Mouse (Mus musculus): ENCODE data around the gene Thap3.
A peak's percentile ranks its signal among the peaks of the same experiment; 100 is the strongest.

Thap3 gene

GRCm38 (mm10) chr4:152009076-152010051 is 20.6 kb upstream of the Thap3 start:
- peak; percentile 75 for DNase-seq (ENCODE audit: low read depth)

DNA sequence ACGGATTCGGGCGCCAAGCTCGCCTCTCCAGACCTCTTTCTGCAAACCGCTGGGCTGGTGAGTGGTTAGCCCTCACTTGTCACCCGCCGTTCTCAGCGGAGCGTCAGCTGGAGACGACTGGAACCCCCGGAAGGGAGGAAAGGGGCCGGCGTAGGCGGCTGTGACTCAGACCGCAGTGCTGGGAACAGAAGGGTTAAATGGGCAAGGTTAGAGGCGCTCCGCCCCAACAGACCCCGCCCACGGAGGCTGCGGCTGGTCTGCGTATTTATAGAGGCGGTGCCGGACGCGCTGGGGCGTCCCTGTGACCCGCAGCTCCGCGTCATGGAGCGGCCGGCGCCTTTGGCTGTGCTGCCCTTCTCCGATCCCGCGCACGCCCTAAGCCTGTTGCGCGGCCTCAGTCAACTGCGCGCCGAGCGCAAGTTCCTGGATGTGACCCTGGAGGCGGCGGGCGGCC is 19.9 kb upstream of the Thap3 start, which contains the start of gene Klhl21:
TSS of gene Klhl21 (plus strand) at position 182 of the 454 bp plus-strand sequence.
- DNase-seq (ENCODE audit: low read depth), result peak; percentile 96

DNA sequence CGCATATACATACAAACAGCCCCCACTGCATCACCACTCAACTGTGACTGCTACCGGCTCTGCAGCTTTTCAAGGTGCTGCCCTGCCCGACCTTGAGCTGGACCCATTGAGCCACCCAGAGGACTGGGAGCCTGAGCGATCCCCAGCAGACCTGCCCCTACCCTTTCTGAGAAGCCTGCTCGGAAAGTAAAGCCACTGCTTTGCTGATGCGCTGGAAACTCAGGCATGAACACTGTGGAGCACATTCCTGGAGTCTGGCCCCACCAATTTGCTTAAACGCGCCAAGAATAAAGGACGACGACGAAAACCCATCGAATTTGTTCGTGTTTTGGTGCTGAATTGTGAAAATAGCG is 19.3 kb upstream of the Thap3 start:
- no peak for DNase-seq (ENCODE audit: low read depth)

DNA sequence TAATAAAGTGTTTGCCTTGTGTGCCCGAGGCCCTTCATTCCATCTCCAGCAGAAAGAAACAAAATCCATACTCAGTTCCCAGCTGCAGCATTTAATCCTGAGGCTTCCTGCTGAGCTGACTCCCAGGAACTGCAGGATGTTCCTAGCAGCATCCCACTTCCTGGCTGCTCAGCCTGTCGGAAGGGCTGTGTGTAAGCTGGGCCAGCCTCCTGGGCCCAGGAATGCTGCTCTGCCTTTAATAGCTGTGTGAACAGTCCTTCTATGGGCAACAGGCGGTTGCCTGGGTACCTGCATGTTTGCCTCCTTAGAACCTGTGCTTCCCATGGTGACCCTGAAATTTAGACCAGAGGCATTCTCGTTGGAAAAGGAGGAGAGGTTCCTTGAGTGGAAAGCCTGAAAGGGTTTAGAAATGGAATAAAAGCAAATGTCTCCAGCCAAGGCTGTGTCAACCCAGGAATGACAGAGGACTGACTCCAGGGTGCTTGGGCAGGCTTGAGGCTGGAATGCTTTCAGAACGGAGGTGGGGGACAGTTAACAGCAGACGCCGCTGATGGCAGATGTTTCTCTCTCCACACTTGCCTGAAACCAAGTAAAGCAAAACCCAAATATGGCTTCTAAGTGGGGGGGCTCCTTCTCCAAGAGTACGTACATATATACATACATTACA is 18.8 kb upstream of the Thap3 start:
- no peak for DNase-seq (ENCODE audit: low read depth)

DNA sequence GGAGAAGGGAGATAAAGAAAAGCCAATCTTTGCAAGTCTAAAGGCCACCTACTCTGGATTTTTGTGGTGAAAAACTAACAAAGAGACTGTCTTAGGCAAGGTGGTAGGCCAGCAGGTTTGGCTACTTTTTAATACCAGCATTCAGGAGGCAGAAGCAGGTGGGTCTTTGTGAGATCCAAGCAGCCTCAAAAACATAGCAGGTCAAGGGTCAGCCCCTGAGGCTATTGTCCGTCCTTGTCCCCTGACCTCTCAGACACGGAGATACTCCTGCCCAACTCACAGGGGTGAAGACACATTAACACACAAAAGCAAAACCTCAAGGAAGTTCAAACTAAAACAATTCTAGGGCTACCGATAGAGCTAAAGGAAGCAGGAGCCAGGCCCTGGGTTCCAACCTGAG is 18.0 kb upstream of the Thap3 start:
- DNase-seq (ENCODE audit: low read depth), result no peak

GRCm38 (mm10) chr4:152006137-152006536 is 17.3 kb upstream of the Thap3 start:
- peak; percentile 43 for DNase-seq (ENCODE audit: low read depth)

- DNase-seq (ENCODE audit: low read depth), result no peak
Measured at GRCm38 (mm10) chr4:152002063-152002462, 13.3 kb upstream of the Thap3 start.

- DNase-seq (ENCODE audit: low read depth), result no peak
Measured at GRCm38 (mm10) chr4:152001335-152001734, 12.5 kb upstream of the Thap3 start.

GRCm38 (mm10) chr4:152000906-152001305 is 12.1 kb upstream of the Thap3 start:
- DNase-seq (ENCODE audit: low read depth), result no peak

- DNase-seq (ENCODE audit: low read depth), result peak; percentile 47
Measured at GRCm38 (mm10) chr4:151999481-151999880, 10.7 kb upstream of the Thap3 start.

DNA sequence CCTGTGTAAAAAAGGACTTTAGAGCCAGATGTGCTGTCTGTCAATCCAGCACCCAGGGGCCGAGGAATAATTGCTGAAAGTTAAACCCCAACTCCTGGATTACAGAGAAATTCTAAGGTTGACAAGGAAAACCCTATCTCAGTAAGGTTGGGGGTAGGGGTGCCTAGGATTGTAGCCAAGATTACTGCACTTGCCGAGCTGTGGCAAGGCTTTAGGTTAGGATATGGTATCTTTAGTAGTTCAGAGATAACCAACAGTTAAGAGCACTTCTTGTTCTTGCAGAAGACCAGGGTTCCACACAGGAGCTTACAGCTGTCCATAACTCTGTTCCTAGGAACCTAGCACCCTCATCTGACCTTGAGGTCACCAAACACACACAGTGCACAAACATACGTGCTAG is 8.9 kb upstream of the Thap3 start:
- DNase-seq (ENCODE audit: low read depth), result no peak

DNA sequence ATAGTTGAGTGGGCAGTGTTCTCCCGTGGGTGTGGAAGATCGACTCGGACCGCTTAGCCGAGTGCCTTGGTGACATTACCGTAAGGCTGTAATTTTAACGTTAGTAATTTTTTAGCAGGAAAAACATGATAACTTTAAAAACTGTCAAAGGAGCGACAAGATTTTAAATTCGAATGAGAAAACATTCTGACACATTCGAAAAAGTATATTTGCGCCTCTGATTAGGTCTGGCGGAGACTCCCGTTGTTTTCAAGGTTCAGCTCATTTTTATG is 8.1 kb upstream of the Thap3 start:
- DNase-seq (ENCODE audit: low read depth), result no peak

DNA sequence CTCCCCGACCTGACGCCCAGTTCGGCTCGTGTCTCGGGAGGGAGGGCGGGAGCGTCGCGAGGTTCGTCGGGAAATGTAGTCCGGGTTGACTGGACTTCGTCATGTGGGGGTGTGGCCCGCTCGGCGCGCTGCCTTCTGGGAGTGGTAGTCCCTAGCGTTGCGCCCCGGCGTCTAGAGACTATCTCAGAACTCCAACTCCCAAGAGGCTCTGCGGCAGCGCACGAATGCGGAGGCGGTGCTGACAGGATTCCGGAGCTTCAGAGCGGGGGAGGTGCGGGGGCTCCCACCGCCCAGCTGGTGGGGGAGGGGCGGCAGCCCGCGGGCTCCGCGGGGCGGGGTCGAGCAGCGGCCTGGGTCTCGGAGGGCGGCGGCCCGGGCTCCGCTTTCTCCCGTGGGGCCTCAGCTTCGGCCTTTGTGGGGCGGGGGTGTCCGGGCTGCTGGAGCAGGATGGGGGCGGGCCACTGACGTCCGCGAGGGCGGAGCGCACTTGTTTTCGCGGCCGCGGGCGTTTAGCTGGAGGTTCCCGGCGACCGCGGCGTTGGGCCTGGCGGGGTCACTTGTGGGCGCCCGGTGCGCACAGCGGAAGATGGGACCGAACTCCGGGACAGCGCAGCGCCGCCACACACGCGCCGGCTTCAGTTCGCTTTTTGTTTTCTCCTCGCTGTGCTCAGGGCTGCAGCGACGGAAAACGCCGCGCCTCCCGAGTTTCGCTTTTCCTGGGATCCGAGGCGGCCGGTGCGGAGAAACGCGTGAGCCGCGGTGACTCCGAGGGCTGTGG is 7.6 kb upstream of the Thap3 start, which contains the start of gene Phf13:
TSS of gene Phf13 (minus strand) at position 86 of the 778 bp plus-strand sequence.
- DNase-seq (ENCODE audit: low read depth), result peak; percentile 98

GRCm38 (mm10) chr4:151995371-151996172 is 6.8 kb upstream of the Thap3 start:
- DNase-seq (ENCODE audit: low read depth), result peak; percentile 38

- DNase-seq (ENCODE audit: low read depth), result peak; percentile 46
Measured at GRCm38 (mm10) chr4:151994228-151995171, 5.7 kb upstream of the Thap3 start.

DNA sequence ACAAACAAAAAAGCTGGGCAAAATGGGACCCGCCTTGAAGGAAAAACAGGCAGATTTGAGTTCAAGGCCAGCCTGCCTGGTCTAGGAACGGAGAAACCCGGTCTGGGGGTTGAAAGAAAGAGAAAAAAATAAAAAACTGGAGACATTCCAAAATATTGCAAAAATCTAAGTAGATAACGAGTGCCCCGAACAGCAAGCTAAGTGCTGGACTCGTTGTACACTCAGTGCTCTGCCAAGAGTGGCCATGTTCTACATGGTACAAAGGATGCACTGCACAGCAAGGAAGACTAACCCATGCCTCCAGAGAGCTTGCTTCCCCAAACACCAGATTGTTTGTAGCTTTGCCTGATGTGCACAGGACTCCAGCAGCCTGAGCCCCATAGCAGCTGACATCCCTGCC is 4.2 kb upstream of the Thap3 start:
- no peak for DNase-seq (ENCODE audit: low read depth)

GRCm38 (mm10) chr4:151992091-151992490 is 3.3 kb upstream of the Thap3 start:
- DNase-seq (ENCODE audit: low read depth), result no peak

GRCm38 (mm10) chr4:151989110-151989488 is 302 bp upstream of the Thap3 start:
- DNase-seq (ENCODE audit: low read depth), result no peak

DNA sequence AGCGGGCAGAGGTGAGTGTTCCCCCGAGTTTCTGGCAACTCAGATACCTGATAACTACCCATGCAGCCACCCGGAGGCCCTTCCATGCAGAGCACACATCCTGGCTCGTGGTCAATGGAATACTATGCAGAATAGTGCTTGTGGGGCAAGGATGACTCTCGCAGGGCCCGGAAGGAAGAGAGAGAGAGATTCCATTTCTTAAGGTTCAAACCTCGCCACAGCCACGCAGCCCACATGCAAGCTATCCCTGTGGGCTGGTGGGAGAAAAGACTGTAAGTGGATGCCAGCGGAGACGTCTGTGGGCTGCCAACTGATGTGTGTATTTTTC is 819 bp downstream of the Thap3 start:
- no peak for DNase-seq (ENCODE audit: low read depth)

DNA sequence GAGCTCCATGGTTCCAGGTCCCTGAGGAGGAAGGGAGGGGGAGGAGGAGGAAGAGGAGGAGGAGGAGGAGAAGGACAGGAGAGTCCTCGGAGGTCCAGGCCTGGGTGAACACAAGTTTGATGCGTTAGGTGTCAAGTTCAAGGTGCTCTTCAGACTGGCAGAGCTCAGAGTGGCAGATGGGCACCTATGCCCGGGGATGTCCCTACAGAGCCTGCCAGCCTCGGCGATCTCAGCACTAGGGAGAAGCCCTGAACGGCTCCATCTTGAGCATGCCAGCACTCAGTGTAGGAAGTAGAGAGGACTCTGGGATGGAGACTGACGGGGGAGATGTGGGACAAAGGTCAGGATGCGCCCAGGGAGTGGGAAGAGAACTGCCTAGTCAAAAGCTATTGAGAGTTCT is 2.1 kb downstream of the Thap3 start:
- DNase-seq (ENCODE audit: low read depth), result no peak

DNA sequence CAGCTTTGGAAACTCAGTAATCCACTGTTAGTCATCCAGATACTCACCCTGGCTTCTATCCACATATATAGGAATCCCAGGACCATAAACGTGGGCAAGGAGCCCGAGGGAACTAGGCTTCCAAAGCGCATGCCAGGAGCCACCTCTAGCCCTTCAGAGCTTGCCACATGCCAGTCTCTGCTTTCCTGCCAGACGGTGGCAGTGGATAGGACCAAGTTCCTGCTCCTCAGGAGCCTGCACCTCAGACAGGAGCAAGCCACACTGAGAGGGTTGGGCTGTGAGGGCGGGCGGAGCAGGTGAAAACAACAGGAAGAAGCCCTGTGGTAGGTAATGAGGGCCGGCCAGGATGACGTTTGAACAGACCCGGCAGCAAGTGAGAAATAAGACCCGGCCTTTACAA is 2.9 kb downstream of the Thap3 start:
- peak; percentile 81 for DNase-seq (ENCODE audit: low read depth)
